Mouse (Mus musculus): Measurements from ENCODE around the gene Bloc1s5. TPM values are rescaled to one million over a fixed set of nuclear protein-coding genes. Genes with fewer than 3 reads are reported as not detected.

The Bloc1s5 gene
- total RNA-seq, 4 experiments from 2014 or later, result 8.0 to 13.5 (median 9.8) TPM

DNA sequence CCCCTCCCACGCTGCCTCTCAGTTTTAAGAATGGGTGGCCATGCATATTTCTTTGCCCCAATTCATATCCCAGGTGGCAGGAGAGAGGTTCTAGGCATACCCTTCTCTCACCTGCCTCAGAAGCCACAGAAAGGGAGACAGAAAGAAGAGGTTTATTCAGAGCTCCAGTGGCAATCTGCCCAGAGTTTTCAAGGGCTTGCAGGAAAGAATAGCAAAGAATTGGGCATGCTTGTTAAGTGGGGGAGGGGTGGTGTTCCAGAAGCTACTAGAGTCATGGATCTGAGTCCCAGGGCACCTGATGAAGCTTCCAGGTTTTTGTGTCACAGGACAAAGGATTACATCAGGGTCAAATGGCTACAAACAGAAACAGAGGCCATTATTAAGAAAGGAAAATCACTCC is 61.6 kb downstream of the Bloc1s5 start:
- no peak for DNase-seq (ENCODE audit: low spot score in 2 of 2)

- DNase-seq (ENCODE audit: low spot score in 2 of 2), result no peak
Observed at GRCm38 (mm10) chr13:38565245-38565644, 69.7 kb downstream of the Bloc1s5 start.

- no peak for DNase-seq (ENCODE audit: low spot score in 2 of 2)
Observed at GRCm38 (mm10) chr13:38554611-38555010, 80.3 kb downstream of the Bloc1s5 start.

DNA sequence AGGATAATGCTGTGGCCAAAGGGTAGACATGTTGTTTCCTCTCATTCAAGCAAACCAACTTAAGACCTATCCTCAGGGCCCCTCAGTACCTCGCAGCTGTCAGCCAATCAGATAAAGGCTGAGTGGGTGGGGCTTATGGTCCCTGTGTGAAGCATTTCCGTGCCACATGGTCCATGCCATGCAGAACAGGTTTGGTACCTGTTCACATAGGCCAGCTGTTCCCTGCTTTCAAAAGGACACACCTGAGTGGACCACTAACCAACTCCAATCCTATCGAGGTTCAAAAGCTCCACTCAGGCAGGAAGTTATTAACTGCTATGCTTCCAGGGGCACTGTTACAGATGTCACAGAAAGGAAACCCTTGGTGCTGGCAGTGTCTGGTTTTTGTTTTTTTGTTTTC is 80.7 kb downstream of the Bloc1s5 start:
- DNase-seq (ENCODE audit: low spot score in 2 of 2), result no peak

- DNase-seq (ENCODE audit: low spot score in 2 of 2), result no peak
Observed at GRCm38 (mm10) chr13:38548681-38549080, 86.2 kb downstream of the Bloc1s5 start.

- no peak for DNase-seq (ENCODE audit: low spot score in 2 of 2)
Observed at GRCm38 (mm10) chr13:38547717-38548116, 87.2 kb downstream of the Bloc1s5 start.

DNA sequence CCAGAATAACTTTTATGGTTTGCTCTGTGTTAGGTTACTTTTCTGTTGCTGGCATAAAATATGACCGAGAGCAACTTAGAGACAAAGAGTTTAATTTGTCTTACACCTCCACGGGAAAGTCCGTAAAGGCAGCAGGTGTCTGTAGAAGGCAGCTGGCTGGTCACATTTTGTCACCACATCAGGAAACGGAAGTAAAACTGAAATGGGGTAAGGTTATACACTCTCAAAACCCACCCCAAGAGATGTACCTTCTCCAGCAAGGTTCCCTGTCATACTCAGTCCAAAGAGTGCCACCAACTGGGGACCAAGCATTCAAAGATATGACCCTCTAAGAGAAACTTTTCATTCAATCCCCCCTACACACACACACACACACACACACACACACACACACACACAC is 88.2 kb downstream of the Bloc1s5 start:
- DNase-seq (ENCODE audit: low spot score in 2 of 2), result no peak

- no peak for DNase-seq (ENCODE audit: low spot score in 2 of 2)
Observed at GRCm38 (mm10) chr13:38545460-38545859, 89.4 kb downstream of the Bloc1s5 start.

DNA sequence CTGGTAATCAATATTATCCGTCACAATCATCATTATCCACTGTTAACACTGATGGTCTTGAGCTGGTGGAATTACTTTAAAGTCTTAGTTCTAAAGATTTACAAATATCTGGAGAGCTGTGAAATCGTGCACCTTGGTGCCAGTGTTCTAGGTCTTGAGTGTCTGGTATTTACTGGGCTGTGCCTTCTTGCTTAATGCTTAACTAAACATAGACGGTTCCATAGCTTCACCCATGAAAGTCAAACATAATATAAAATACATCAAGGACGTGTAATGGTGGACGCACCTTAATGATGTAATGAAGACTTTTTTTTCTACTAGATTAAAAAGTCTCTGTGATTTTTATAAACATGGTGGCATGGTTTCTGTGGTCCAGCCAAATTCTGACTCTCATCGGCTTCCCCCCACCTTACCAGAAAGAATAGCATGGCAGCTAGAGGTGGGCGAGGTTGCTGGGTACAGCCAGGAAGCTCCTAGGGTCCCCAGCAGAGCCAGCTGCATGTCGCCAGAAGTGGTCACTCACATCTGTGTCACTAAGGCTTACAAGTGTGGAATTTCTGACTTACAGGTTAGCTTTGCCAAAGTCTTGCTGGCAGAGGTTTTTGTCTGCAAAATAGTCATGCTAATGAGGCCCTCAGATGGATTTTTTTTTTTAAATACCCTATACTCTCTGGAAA is 90.0 kb downstream of the Bloc1s5 start:
- DNase-seq (ENCODE audit: low spot score in 2 of 2), result no peak

DNA sequence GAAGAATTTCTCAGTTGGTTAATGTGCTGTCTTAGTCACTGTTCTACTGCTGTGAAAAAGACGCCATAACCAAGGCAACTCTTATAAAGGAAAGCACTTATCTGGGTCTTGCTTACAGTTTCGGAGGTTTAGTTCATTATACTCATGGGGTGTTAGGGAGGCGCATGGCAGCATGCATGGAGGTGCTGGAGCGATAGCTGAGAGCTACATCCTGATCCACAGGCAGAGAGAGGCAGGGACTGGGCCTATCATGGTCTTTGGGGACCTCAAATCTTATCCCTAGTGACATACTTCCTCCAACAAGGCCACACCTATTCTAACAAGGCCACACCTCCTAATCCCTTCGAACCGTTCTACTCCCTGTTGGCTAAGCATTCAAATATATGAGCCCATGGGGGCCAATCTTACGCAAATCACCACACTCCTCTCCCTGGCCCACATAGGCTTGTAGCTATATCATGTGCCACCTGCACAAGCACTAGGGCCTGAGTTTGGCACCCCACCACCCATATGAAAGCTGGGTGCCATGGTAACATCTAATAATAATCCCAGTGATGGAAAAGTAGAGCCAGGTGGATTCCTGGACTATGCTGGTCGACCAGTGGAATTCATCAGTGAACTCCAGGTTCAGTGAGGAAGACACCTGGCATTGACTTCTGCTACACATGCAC is 91.3 kb downstream of the Bloc1s5 start:
- no peak for DNase-seq (ENCODE audit: low spot score in 2 of 2)

Other genes starting within 250 kb of the Bloc1s5 start
- 10 to 100 TPM; 44.8 to 52.1 (median 50.0) TPM for gene Txndc5, start 106.3 kb downstream of the Bloc1s5 start, total RNA-seq (2022)
- 10 to 100 TPM; 23.1 to 37.0 (median 28.5) TPM for gene Eef1e1, start 23.9 kb upstream of the Bloc1s5 start, total RNA-seq (2022)